Mouse (Mus musculus) liver, embryonic 13.5 days (tissue): ENCODE measurements around the gene Fam81b. TPM values are rescaled to one million over a fixed set of nuclear protein-coding genes. Genes with fewer than 3 reads are reported as not detected.
"Not testable (repeated sequence)": the region's sequence is repeated elsewhere in the genome, so short reads cannot be mapped to it uniquely, and the experiment has no call there.

Experiments used
- ATAC-seq: fragments of 200-750 bp; cut with Nextera tagmentation; 2 replicates; pipeline ENCODE4 v1.8.0; 2017; ENCODE audit warnings: low read depth, mild to moderate bottlenecking, moderate number of reproducible peaks, moderate library complexity
- DNase-seq: peaks from one replicate; pipeline ENCODE4 v3.0.0; 2022
- H3K27ac ChIP-seq: fragments of 300-500 bp; sonication (generic); 2 replicates; pipeline ENCODE4 v1.5.1; 2015; ENCODE audit warnings: moderate library complexity, mild to moderate bottlenecking, inconsistent platforms
- H3K27me3 ChIP-seq: fragments of 300-500 bp; sonication (generic); 2 replicates; pipeline ENCODE4 v1.6.1; 2015; ENCODE audit warnings: mild to moderate bottlenecking, inconsistent platforms
- H3K36me3 ChIP-seq: fragments of 300-500 bp; sonication (generic); 2 replicates; pipeline ENCODE4 v1.6.1; 2015; ENCODE audit warnings: mild to moderate bottlenecking, inconsistent platforms
- H3K4me1 ChIP-seq: fragments of 300-500 bp; sonication (generic); replicated peaks from 2 replicates; pipeline ENCODE4 v1.6.1; 2015; ENCODE audit warnings: inconsistent platforms
- H3K4me2 ChIP-seq: fragments of 300-500 bp; sonication (generic); 2 replicates; pipeline ENCODE4 v1.6.1; 2015; ENCODE audit warnings: inconsistent platforms, mild to moderate bottlenecking, moderate library complexity
- H3K4me3 ChIP-seq: fragments of 300-500 bp; sonication (generic); replicated peaks from 2 replicates; pipeline ENCODE4 v1.5.1; 2015; ENCODE audit warnings: mild to moderate bottlenecking, inconsistent platforms
- H3K9ac ChIP-seq: fragments of 300-500 bp; sonication (generic); 2 replicates; pipeline ENCODE4 v1.6.1; 2015; ENCODE audit warnings: mild to moderate bottlenecking, inconsistent platforms
- H3K9me3 ChIP-seq: fragments of 300-500 bp; sonication (generic); replicated peaks from 2 replicates; pipeline ENCODE4 v1.6.1; 2016; ENCODE audit warnings: inconsistent platforms
- WGBS: fragments of 180-500 bp; shearing (Covaris S2); methylation state at CpG from one replicate; pipeline ENCODE4 v1.1.7; 2015; ENCODE audit not compliant: insufficient replicate concordance; 5-methylcytosine and 5-hydroxymethylcytosine counted together
- polyA plus RNA-seq: library from polyadenylated mRNA; unstranded; fragments of >200 nt; fragmentation: Nextera tagmentation; extraction: Ambion mirVana; gene quantifications from 2 replicates; pipeline ENCODE4 v1.2.1, GENCODE M21; 2015

Fam81b gene
- polyA plus RNA-seq: not detected in 2 replicates

- H3K4me1 ChIP-seq: no peaks in the 10 kb centered on the region
- H3K4me2 ChIP-seq: no peak within 1 kb of the TSS
- no peak within 1 kb of the TSS for H3K4me3 ChIP-seq
- ATAC-seq: no peak
- H3K27ac ChIP-seq: no peak within 1 kb of the TSS
- 24% methylated on average over 7 of the region's 7 CpGs for WGBS
- no peaks in the 10 kb centered on the region for H3K36me3 ChIP-seq
- no peak for DNase-seq
- H3K9me3 ChIP-seq: no peaks in the 10 kb centered on the region
- no peak within 1 kb of the TSS for H3K9ac ChIP-seq
- H3K27me3 ChIP-seq: no peaks in the 10 kb centered on the region
Measured at GRCm38 (mm10) chr13:76304637-76305122, at the start of gene Fam81b. Fam81b (minus strand) TSS chr13:76305072.

GRCm38 (mm10) chr13:76345941-76346340 is 41.1 kb upstream of the Fam81b start:
- DNase-seq, H3K27ac ChIP-seq, H3K36me3 ChIP-seq, H3K27me3 ChIP-seq, H3K4me1 ChIP-seq, H3K4me3 ChIP-seq, H3K4me2 ChIP-seq, H3K9ac ChIP-seq, H3K9me3 ChIP-seq, ATAC-seq: not testable (repeated sequence)
- WGBS: 66% methylated on average over 21 of the region's 21 CpGs

- no peaks in the 10 kb centered on the region for H3K27me3 ChIP-seq
- H3K4me1 ChIP-seq: no peaks in the 10 kb centered on the region
- H3K9ac ChIP-seq: no peak overlapping the region
- ATAC-seq: no peak
- no peak overlapping the region for H3K4me3 ChIP-seq
- no peak overlapping the region for H3K27ac ChIP-seq
- no peaks in the 10 kb centered on the region for H3K36me3 ChIP-seq
- DNase-seq: no peak
- no peak overlapping the region for H3K4me2 ChIP-seq
- WGBS: 51% methylated on average over 3 of the region's 3 CpGs
- no peaks in the 10 kb centered on the region for H3K9me3 ChIP-seq
Measured at GRCm38 (mm10) chr13:76318635-76319034, 13.8 kb upstream of the Fam81b start.

- Histone ChIP-seq H3K27me3 (no peaks in the 10 kb centered on the region), H3K4me1 (no peaks in the 10 kb centered on the region), H3K4me2 (no peak overlapping the region), H3K36me3 (no peaks in the 10 kb centered on the region), H3K9ac (no peak overlapping the region), H3K27ac (no peak overlapping the region), H3K4me3 (no peak overlapping the region), H3K9me3 (no peaks in the 10 kb centered on the region)
- ATAC-seq: no peak
- no peak for DNase-seq
- WGBS: 67% methylated on average over 7 of the region's 7 CpGs
Measured at GRCm38 (mm10) chr13:76311580-76311979, 6.7 kb upstream of the Fam81b start.

GRCm38 (mm10) chr13:76308811-76309210 is 3.9 kb upstream of the Fam81b start:
- no peak for ATAC-seq
- Histone ChIP-seq H3K9ac (no peak overlapping the region), H3K27me3 (no peaks in the 10 kb centered on the region), H3K9me3 (no peaks in the 10 kb centered on the region), H3K27ac (no peak overlapping the region), H3K4me2 (no peak overlapping the region), H3K4me1 (no peaks in the 10 kb centered on the region), H3K36me3 (no peaks in the 10 kb centered on the region), H3K4me3 (no peak overlapping the region)
- WGBS: 44% methylated on average over 1 of the region's 1 CpGs
- DNase-seq: no peak

- no peak overlapping the region for H3K4me2 ChIP-seq
- no peaks in the 10 kb centered on the region for H3K9me3 ChIP-seq
- H3K27me3 ChIP-seq: no peaks in the 10 kb centered on the region
- DNase-seq: no peak
- no peak overlapping the region for H3K9ac ChIP-seq
- H3K4me1 ChIP-seq: no peaks in the 10 kb centered on the region
- WGBS: 33% methylated on average over 2 of the region's 2 CpGs
- H3K27ac ChIP-seq: no peak overlapping the region
- ATAC-seq: no peak
- no peak overlapping the region for H3K4me3 ChIP-seq
- no peaks in the 10 kb centered on the region for H3K36me3 ChIP-seq
Measured at GRCm38 (mm10) chr13:76305655-76306365, 938 bp upstream of the Fam81b start.

- Histone ChIP-seq H3K4me2 (no peak overlapping the region), H3K27me3 (no peaks in the 10 kb centered on the region), H3K36me3 (no peaks in the 10 kb centered on the region), H3K9ac (no peak overlapping the region), H3K27ac (no peak overlapping the region), H3K4me1 (no peaks in the 10 kb centered on the region), H3K9me3 (no peaks in the 10 kb centered on the region), H3K4me3 (no peak overlapping the region)
- ATAC-seq (no peak), DNase-seq (no peak)
- WGBS: 75% methylated on average over 3 of the region's 3 CpGs
Measured at GRCm38 (mm10) chr13:76305241-76305640, 369 bp upstream of the Fam81b start.

GRCm38 (mm10) chr13:76304201-76304600 is 671 bp downstream of the Fam81b start:
- DNase-seq (no peak), ATAC-seq (no peak)
- Histone ChIP-seq H3K9ac (no peak overlapping the region), H3K27ac (no peak overlapping the region), H3K27me3 (no peaks in the 10 kb centered on the region), H3K4me2 (no peak overlapping the region), H3K9me3 (no peaks in the 10 kb centered on the region), H3K36me3 (no peaks in the 10 kb centered on the region), H3K4me1 (no peaks in the 10 kb centered on the region), H3K4me3 (no peak overlapping the region)
- WGBS: 41% methylated on average over 1 of the region's 1 CpGs

GRCm38 (mm10) chr13:76303160-76303559 is 1.7 kb downstream of the Fam81b start:
- ATAC-seq (peak; percentile 57; the same call in 1 of the 2 replicates), DNase-seq (no peak)
- Histone ChIP-seq H3K4me2 (no peak overlapping the region), H3K27me3 (no peaks in the 10 kb centered on the region), H3K4me3 (no peak overlapping the region), H3K36me3 (no peaks in the 10 kb centered on the region), H3K9me3 (no peaks in the 10 kb centered on the region), H3K9ac (no peak overlapping the region), H3K4me1 (no peaks in the 10 kb centered on the region), H3K27ac (no peak overlapping the region)
- WGBS: 30% methylated on average over 1 of the region's 1 CpGs

- H3K4me1 ChIP-seq: no peaks in the 10 kb centered on the region
- WGBS: 64% methylated on average over 2 of the region's 2 CpGs
- H3K27ac ChIP-seq: no peak overlapping the region
- no peak for ATAC-seq
- no peaks in the 10 kb centered on the region for H3K27me3 ChIP-seq
- no peak overlapping the region for H3K9ac ChIP-seq
- H3K9me3 ChIP-seq: no peaks in the 10 kb centered on the region
- no peaks in the 10 kb centered on the region for H3K36me3 ChIP-seq
- H3K4me2 ChIP-seq: no peak overlapping the region
- no peak overlapping the region for H3K4me3 ChIP-seq
- DNase-seq: no peak
Measured at GRCm38 (mm10) chr13:76302056-76302455, 2.8 kb downstream of the Fam81b start.

- H3K4me2 ChIP-seq: no peak overlapping the region
- 55% methylated on average over 4 of the region's 4 CpGs for WGBS
- no peaks in the 10 kb centered on the region for H3K9me3 ChIP-seq
- H3K4me1 ChIP-seq: no peaks in the 10 kb centered on the region
- H3K27me3 ChIP-seq: no peaks in the 10 kb centered on the region
- H3K36me3 ChIP-seq: no peaks in the 10 kb centered on the region
- H3K27ac ChIP-seq: no peak overlapping the region
- DNase-seq (no peak), ATAC-seq (no peak)
- H3K4me3 ChIP-seq: no peak overlapping the region
- H3K9ac ChIP-seq: no peak overlapping the region
Measured at GRCm38 (mm10) chr13:76292050-76292449, 12.8 kb downstream of the Fam81b start.

- Histone ChIP-seq H3K9ac (no peak overlapping the region), H3K4me3 (no peak overlapping the region), H3K27me3 (no peaks in the 10 kb centered on the region), H3K36me3 (no peaks in the 10 kb centered on the region), H3K4me1 (no peaks in the 10 kb centered on the region), H3K9me3 (no peaks in the 10 kb centered on the region), H3K27ac (no peak overlapping the region), H3K4me2 (no peak overlapping the region)
- WGBS: 58% methylated on average over 3 of the region's 3 CpGs
- ATAC-seq (peak; percentile 63), DNase-seq (no peak)
Measured at GRCm38 (mm10) chr13:76284597-76284996, 20.3 kb downstream of the Fam81b start.
